Mouse (Mus musculus) heart, postnatal 0 days (tissue): ENCODE results near the gene Stag2. TPM values are rescaled to one million over a fixed set of nuclear protein-coding genes. Genes with fewer than 3 reads are reported as not detected.

Experiments
- ATAC-seq: fragments of 200-750 bp; cut with Nextera tagmentation; 2 replicates; pipeline ENCODE4 v1.8.0; 2017; ENCODE audit warnings: low read depth, moderate number of reproducible peaks, moderate library complexity; ENCODE audit not compliant: insufficient read depth
- DNase-seq: peaks from one replicate; pipeline ENCODE4 v3.0.0-alpha.2; 2016; ENCODE audit warnings: low spot score
- H3K27ac ChIP-seq: fragments of 300-500 bp; sonication (generic); 2 replicates; pipeline ENCODE4 v1.5.1; 2014; ENCODE audit warnings: low read depth, mild to moderate bottlenecking
- H3K27me3 ChIP-seq: fragments of 300-500 bp; sonication (generic); 2 replicates; pipeline ENCODE4 v1.6.1; 2014; ENCODE audit warnings: low read length, mixed read lengths; ENCODE audit not compliant: control insufficient read depth, insufficient read depth
- H3K36me3 ChIP-seq: fragments of 300-500 bp; sonication (generic); replicated peaks from 2 replicates; pipeline ENCODE4 v1.6.1; 2014; ENCODE audit warnings: low read length, mixed read lengths; ENCODE audit not compliant: control insufficient read depth, insufficient read depth
- H3K4me1 ChIP-seq: fragments of 300-500 bp; sonication (generic); 2 replicates; pipeline ENCODE4 v1.6.1; 2014; ENCODE audit warnings: antibody characterized with exemption; ENCODE audit not compliant: control insufficient read depth, insufficient read depth
- H3K4me2 ChIP-seq: fragments of 300-500 bp; sonication (generic); 2 replicates; pipeline ENCODE4 v1.6.1; 2014; ENCODE audit warnings: low read depth, mild to moderate bottlenecking, low read length, moderate library complexity
- H3K4me3 ChIP-seq: fragments of 300-500 bp; sonication (generic); 2 replicates; pipeline ENCODE4 v1.5.1; 2014; ENCODE audit warnings: low read depth, low read length
- H3K9ac ChIP-seq: fragments of 300-500 bp; sonication (generic); replicated peaks from 2 replicates; pipeline ENCODE4 v1.6.1; 2014; ENCODE audit warnings: low read depth, low read length, mixed read lengths
- H3K9me3 ChIP-seq: fragments of 300-500 bp; sonication (generic); replicated peaks from 2 replicates; pipeline ENCODE4 v1.6.1; 2016; ENCODE audit warnings: low read length; ENCODE audit not compliant: control insufficient read depth
- CTCF ChIP-seq: IDR thresholded peaks from 2 replicates; pipeline ENCODE4 v1.5.1; 2016; ENCODE audit warnings: antibody characterized with exemption, control low read depth, low read depth
- EP300 ChIP-seq: IDR thresholded peaks from 2 replicates; pipeline ENCODE4 v1.6.1; 2016; ENCODE audit warnings: antibody characterized with exemption, low read depth
- WGBS: fragments of 180-500 bp; shearing (Covaris S2); extraction: QIAGEN DNeasy Blood & Tissue Kit; methylation state at CpG from one replicate; pipeline ENCODE4 v1.1.7; 2014; 5-methylcytosine and 5-hydroxymethylcytosine counted together
- polyA plus RNA-seq: library from polyadenylated mRNA; unstranded; fragments of >200 nt; fragmentation: Nextera tagmentation; extraction: Ambion mirVana; gene quantifications from 2 replicates; pipeline ENCODE4 v1.2.1, GENCODE M21; 2015
- total RNA-seq: library from RNA; depleted of rRNA; stranded (reverse); fragments of >200 nt; gene quantifications from 2 replicates; pipeline ENCODE4 v1.2.3, GENCODE M21; 2014; ENCODE audit warnings: low replicate concordance; rRNA removed

The Stag2 gene
- total RNA-seq (47.1 and 48.2 TPM in 2 replicates), polyA plus RNA-seq (20.4 TPM in 2 replicates)

- Histone ChIP-seq H3K27ac (peak within 1 kb of the TSS; percentile 100), H3K9me3 (no peaks in the 10 kb centered on the region), H3K4me1 (peaks cover 6% of the 10 kb centered on the region; the same call in 1 of the 2 replicates), H3K4me3 (peak within 1 kb of the TSS; percentile 79), H3K36me3 (no peaks in the 10 kb centered on the region), H3K4me2 (peak within 1 kb of the TSS; percentile 63), H3K9ac (peak within 1 kb of the TSS; percentile 99), H3K27me3 (no peaks in the 10 kb centered on the region)
- DNase-seq (peak; percentile 87), ATAC-seq (peak; percentile 81)
- 11% methylated on average over 45 of the region's 76 CpGs for WGBS
- TF ChIP-seq EP300: 0 out of 2 replicates have a peak, but pooled peaks have one; percentile 21
- peak; percentile 60 for TF ChIP-seq CTCF
Observed at GRCm38 (mm10) chrX:42148788-42149556, at the start of gene Stag2. Gene Stag2, plus strand, starts transcription at chrX:42149317.

GRCm38 (mm10) chrX:42107137-42107536, 42.0 kb upstream of the Stag2 start:
- Histone ChIP-seq H3K4me1 (no peaks in the 10 kb centered on the region), H3K27ac (no peak overlapping the region), H3K4me2 (no peak overlapping the region), H3K9ac (no peak overlapping the region), H3K36me3 (peaks cover 29% of the 10 kb centered on the region), H3K27me3 (no peaks in the 10 kb centered on the region), H3K9me3 (peaks cover 5% of the 10 kb centered on the region; the same call in 1 of the 2 replicates), H3K4me3 (no peak overlapping the region)
- DNase-seq: no peak
- no peak for TF ChIP-seq CTCF
- no peak for TF ChIP-seq EP300
- WGBS: 83% methylated on average over 6 of the region's 6 CpGs
- ATAC-seq: no peak

- H3K9me3 ChIP-seq: peaks cover 5% of the 10 kb centered on the region; the same call in 1 of the 2 replicates
- H3K4me3 ChIP-seq: no peak overlapping the region
- 68% methylated on average over 1 of the region's 1 CpGs for WGBS
- H3K4me1 ChIP-seq: no peaks in the 10 kb centered on the region
- H3K27ac ChIP-seq: no peak overlapping the region
- ATAC-seq (no peak), DNase-seq (no peak)
- H3K36me3 ChIP-seq: peaks cover 11% of the 10 kb centered on the region
- H3K4me2 ChIP-seq: no peak overlapping the region
- TF ChIP-seq CTCF: no peak
- TF ChIP-seq EP300: no peak
- H3K9ac ChIP-seq: no peak overlapping the region
- H3K27me3 ChIP-seq: no peaks in the 10 kb centered on the region
Observed at GRCm38 (mm10) chrX:42110585-42110984, 38.5 kb upstream of the Stag2 start.

- Histone ChIP-seq H3K27ac (no peak overlapping the region), H3K9ac (no peak overlapping the region), H3K27me3 (no peaks in the 10 kb centered on the region), H3K36me3 (no peaks in the 10 kb centered on the region), H3K9me3 (no peaks in the 10 kb centered on the region), H3K4me2 (no peak overlapping the region), H3K4me1 (no peaks in the 10 kb centered on the region), H3K4me3 (no peak overlapping the region)
- WGBS: 81% methylated on average over 6 of the region's 6 CpGs
- DNase-seq: no peak
- no peak for ATAC-seq
- TF ChIP-seq EP300 (no peak), CTCF (no peak)
Observed at GRCm38 (mm10) chrX:42119442-42120048, 29.6 kb upstream of the Stag2 start.

- DNase-seq (no peak), ATAC-seq (no peak)
- TF ChIP-seq CTCF (no peak), EP300 (no peak)
- WGBS: 65% methylated on average over 5 of the region's 5 CpGs
- Histone ChIP-seq H3K9ac (no peak overlapping the region), H3K4me1 (no peaks in the 10 kb centered on the region), H3K36me3 (no peaks in the 10 kb centered on the region), H3K4me2 (no peak overlapping the region), H3K27me3 (no peaks in the 10 kb centered on the region), H3K4me3 (no peak overlapping the region), H3K9me3 (no peaks in the 10 kb centered on the region), H3K27ac (no peak overlapping the region)
Observed at GRCm38 (mm10) chrX:42124963-42125697, 24.0 kb upstream of the Stag2 start.
